Mouse (Mus musculus): ENCODE results near the gene Cd300lg.

DNA sequence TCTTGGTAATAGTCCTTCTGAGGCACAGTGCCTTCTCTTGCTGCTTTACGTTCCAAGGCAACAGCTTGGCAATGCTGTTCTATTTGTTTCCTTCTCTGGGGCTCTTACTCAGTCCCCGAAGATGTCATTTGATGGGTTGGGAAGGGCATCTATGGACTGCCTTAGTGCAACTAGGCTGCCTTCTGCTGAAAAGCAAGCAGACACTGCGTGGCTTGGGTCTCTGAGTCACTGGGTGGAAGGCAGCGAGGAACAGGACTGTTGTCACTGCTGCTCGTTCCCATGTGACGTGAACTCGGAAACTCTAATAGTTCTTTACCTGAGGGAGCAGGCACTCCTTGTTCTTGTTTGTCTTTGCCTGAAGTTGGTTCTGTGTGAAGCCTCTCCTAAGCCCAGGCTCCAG, 45.4 kb upstream of the Cd300lg start:
- TF ChIP-seq GATA1 (IDR thresholded peaks at IDR 0.05; ENCODE audit: low read length) (no peak), TAL1 (IDR thresholded peaks at IDR 0.05; ENCODE audit: low read length) (no peak)
